Mouse (Mus musculus) forebrain, embryonic 10.5 days (tissue): ENCODE measurements around the gene Gpx3. TPM values are rescaled to one million over a fixed set of nuclear protein-coding genes. Genes with fewer than 3 reads are reported as not detected.

Source experiments
- polyA plus RNA-seq: library from polyadenylated mRNA; unstranded; fragments of >200 nt; fragmentation: Nextera tagmentation; extraction: Ambion mirVana; gene quantifications from 2 replicates; pipeline ENCODE4 v1.2.1, GENCODE M21; 2016

Gpx3 gene
- polyA plus RNA-seq, 1 experiment from 2014 or later, result 59.5 TPM

Other genes with a start within 250 kb of the Gpx3 start
- gene Cdc42se2, start 114.8 kb upstream of the Gpx3 start, polyA plus RNA-seq, result 182 and 187 TPM in 2 replicates
- gene Lyrm7, start 41.5 kb upstream of the Gpx3 start, polyA plus RNA-seq, result 4.1 and 8.0 TPM in 2 replicates
- gene Hint1, start 36.1 kb upstream of the Gpx3 start, polyA plus RNA-seq, result 675 and 687 TPM in 2 replicates
- gene Tnip1, start 60.5 kb downstream of the Gpx3 start, polyA plus RNA-seq, result 8.8 and 10.0 TPM in 2 replicates
- gene Anxa6, start 131.0 kb downstream of the Gpx3 start, polyA plus RNA-seq, result 35.4 and 38.9 TPM in 2 replicates
- 0.25 and 0.73 TPM in 2 replicates for gene Ccdc69, start 175.7 kb downstream of the Gpx3 start, polyA plus RNA-seq
- gene Gm2a, start 195.7 kb downstream of the Gpx3 start, polyA plus RNA-seq, result 7.2 and 7.8 TPM in 2 replicates
- not detected in 2 replicates for gene Slc36a3, start 249.3 kb downstream of the Gpx3 start, polyA plus RNA-seq